Mouse (Mus musculus): ENCODE results near the gene Dpp6.

The Dpp6 gene

DNA sequence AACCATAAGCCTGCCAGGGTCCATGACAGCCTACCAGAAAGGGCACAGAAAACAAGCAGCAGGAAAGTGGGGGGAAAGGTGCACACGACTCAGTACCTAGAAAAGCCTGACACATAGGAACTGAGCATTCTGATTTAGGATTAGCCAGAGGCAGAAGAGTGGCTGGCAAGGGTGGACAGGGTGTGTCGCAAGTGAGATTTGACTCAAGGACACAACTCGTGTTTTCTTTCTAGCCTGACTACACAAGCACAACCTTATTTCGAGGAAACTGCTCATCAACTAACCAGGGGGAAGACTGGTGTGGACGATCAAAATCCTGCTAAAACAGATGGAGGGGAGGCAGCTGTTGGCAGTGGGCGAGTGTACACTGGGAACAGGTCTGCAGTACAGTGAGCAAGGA is 922.2 kb downstream of the Dpp6 start:
- no peak for DNase-seq (ENCODE audit: low read depth, low spot score)

DNA sequence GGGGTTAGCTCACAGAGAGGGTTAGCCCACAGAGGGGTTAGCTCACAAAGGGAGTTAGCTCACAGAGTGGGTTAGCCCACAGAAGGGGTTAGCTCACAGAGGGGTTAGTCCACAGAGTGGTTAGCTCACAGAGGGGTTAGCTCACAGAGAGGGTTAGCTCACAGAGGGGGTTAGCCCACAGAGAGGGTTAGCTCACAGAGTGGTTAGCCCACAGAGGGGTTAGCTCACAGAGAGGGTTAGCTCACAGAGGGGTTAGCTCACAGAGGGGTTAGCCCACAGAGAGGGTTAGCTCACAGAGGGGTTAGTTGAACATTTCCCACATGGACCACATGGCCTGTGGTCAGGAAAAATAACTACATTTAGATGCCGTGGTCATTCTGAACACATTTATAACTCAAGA is 927.9 kb downstream of the Dpp6 start:
- DNase-seq (ENCODE audit: low read depth, low spot score), result no peak

DNA sequence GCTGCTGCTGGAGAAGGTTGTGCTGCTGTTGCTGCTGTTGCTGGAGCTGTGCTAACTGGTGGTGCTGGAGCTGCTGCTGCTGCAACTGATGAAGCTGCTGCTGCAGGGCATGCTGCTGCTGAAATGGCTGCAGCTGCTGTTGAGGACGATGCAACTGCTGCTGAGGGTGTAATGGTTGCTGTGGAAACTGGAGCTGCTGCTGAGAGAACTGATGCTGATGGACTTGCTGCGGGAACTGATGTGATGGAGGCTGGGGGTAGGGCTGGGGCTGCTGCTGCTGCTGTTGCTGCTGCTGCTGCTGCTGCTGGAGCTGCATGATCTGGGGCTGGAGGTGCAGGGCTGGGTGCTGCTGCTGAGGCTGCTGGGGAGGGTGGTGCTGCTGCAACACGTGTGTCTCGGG is 948.8 kb downstream of the Dpp6 start:
- DNase-seq (ENCODE audit: low read depth, low spot score), result no peak

DNA sequence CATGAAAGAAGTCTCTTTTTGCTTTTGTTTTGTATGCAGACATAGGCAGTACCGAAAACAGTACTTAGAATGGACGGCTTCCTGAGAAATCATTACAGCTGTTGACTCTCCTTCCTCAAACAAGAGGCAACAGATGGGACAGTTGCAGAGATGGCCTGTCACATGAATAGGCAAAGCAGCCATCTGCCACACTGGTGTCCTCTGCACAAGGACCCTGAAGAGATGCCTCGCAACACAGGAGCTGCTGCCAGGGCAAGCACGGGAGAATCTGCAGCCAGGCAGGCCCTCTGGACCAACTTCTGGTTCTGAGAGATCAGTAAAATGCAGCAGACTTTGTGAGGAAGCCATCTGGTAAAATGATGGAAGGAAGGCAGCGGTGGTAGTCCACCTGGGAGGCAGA is 950.9 kb downstream of the Dpp6 start:
- DNase-seq (ENCODE audit: low read depth, low spot score), result no peak

All from skeletal muscle tissue, adult 2 months (tissue).